27 mouse cellular contexts compared by ENCODE assay signal in the genomic region with DNA sequence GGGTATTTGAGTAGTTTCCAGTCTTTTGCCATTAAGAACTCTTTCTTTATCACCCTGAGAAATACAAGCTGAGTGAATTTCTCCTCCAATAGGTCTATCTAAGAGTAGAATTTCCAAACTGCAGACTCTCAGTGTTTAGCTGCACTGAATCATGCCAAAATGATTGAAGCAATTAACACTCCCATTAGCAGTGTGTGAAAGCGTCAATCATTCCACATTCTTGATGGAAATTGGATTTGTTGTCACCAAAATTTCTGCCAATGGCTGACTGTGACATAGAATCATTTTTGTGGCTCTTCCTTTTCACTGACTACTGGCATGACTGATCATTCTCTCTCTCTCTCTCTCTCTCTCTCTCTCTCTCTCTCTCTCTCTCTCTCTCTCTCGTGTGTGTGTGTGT.
"Had no signal": no experiment of that assay in that cellular context is flagged by ENCODE, and none has a peak within 500 bp of the region (broad histone marks: within the 10 kb centered on the region; RNA-seq: fewer than 3 reads in every experiment).

No protein-coding gene starts in this region.

- H3K27me3 ChIP-seq: heart, embryonic 13.5 days; heart, embryonic 15.5 days; hindbrain, embryonic 13.5 days; hindbrain, embryonic 15.5 days; kidney, embryonic 15.5 days; limb, embryonic 13.5 days; limb, embryonic 15.5 days; liver, embryonic 13.5 days; liver, embryonic 15.5 days had no signal

- H3K4me1 ChIP-seq: heart, embryonic 13.5 days; heart, embryonic 15.5 days; hindbrain, embryonic 13.5 days; hindbrain, embryonic 15.5 days; kidney, embryonic 15.5 days; limb, embryonic 15.5 days; liver, embryonic 13.5 days; liver, embryonic 15.5 days had no signal

- H3K27ac ChIP-seq: heart, adult 2 months; heart, embryonic 13.5 days; heart, embryonic 15.5 days; hindbrain, embryonic 13.5 days; hindbrain, embryonic 15.5 days; hindbrain, postnatal 0 days; kidney, embryonic 15.5 days; kidney, postnatal 0 days; limb, embryonic 13.5 days; limb, embryonic 15.5 days; liver, embryonic 13.5 days; liver, embryonic 15.5 days had no signal

- H3K36me3 ChIP-seq: heart, embryonic 13.5 days; heart, embryonic 15.5 days; hindbrain, embryonic 13.5 days; hindbrain, embryonic 15.5 days; kidney, embryonic 15.5 days; limb, embryonic 13.5 days; limb, embryonic 15.5 days; liver, embryonic 13.5 days; liver, embryonic 15.5 days had no signal

- H3K4me3 ChIP-seq: heart, adult 2 months; heart, embryonic 13.5 days; heart, embryonic 15.5 days; hindbrain, embryonic 13.5 days; hindbrain, embryonic 15.5 days; kidney, embryonic 15.5 days; limb, embryonic 13.5 days; limb, embryonic 15.5 days; liver, embryonic 13.5 days; liver, embryonic 15.5 days had no signal

- ATAC-seq: hindbrain, postnatal 0 days; intestine, embryonic 16.5 days; liver, postnatal 0 days had no signal

- H3K9ac ChIP-seq: heart, embryonic 13.5 days; heart, embryonic 15.5 days; hindbrain, embryonic 13.5 days; hindbrain, embryonic 15.5 days; kidney, embryonic 15.5 days; limb, embryonic 13.5 days; limb, embryonic 15.5 days; liver, embryonic 13.5 days; liver, embryonic 15.5 days; liver, postnatal 0 days had no signal

- H3K4me2 ChIP-seq: heart, embryonic 11.5 days; heart, embryonic 13.5 days; heart, embryonic 15.5 days; hindbrain, embryonic 13.5 days; hindbrain, embryonic 15.5 days; kidney, embryonic 15.5 days; limb, embryonic 13.5 days; limb, embryonic 15.5 days; liver, embryonic 13.5 days; liver, embryonic 15.5 days had no signal

- H3K9me3 ChIP-seq: heart, embryonic 15.5 days; hindbrain, embryonic 13.5 days; hindbrain, embryonic 15.5 days; kidney, embryonic 15.5 days; limb, embryonic 15.5 days; liver, embryonic 13.5 days; liver, embryonic 15.5 days had no signal

- DNase-seq: gastrocnemius, postnatal 14 days; gastrocnemius, postnatal 36 days; heart, adult 2 months; heart, postnatal 14 days; heart, postnatal 36 days; kidney, adult 11 months; kidney, adult 2 months; kidney, adult 9 months; kidney, postnatal 14 days; kidney, postnatal 36 days; layer of hippocampus, adult 9-11 months; layer of hippocampus, postnatal 36 days; left cerebral cortex, postnatal 4 days; liver, embryonic 13.5 days; liver, postnatal 0 days had no signal
